Mouse (Mus musculus) kidney, adult 2 months (tissue): ENCODE results near the gene Krt77.

Experiments
- CTCF ChIP-seq: fragments of 200-500 bp; conservative IDR thresholded peaks from 2 replicates; pipeline ENCODE4 v1.5.1; 2011; ENCODE audit warnings: low read depth, mild to moderate bottlenecking, control low read depth, low read length, moderate library complexity, mixed read lengths; ENCODE audit not compliant: insufficient read depth, insufficient read length
- POLR2A ChIP-seq: fragments of 200-500 bp; IDR thresholded peaks from one replicate; pipeline ENCODE4 v1.6.1; 2011; ENCODE audit warnings: low read depth, low read length, control low read depth

GRCm38 (mm10) chr15:101892820-101893219 is 23.3 kb upstream of the Krt77 start, which contains the start of gene Krt76:
- TF ChIP-seq CTCF (no peak), POLR2A (no peak)
